Mouse (Mus musculus) heart, embryonic 14.5 days (tissue): Measurements from ENCODE around the gene Bglap. TPM values are rescaled to one million over a fixed set of nuclear protein-coding genes. Genes with fewer than 3 reads are reported as not detected.
A peak's percentile ranks its signal among the peaks of the same experiment; 100 is the strongest.

Experiments
- ATAC-seq: fragments of 200-750 bp; cut with Nextera tagmentation; 2 replicates; pipeline ENCODE4 v1.8.0; 2017; ENCODE audit warnings: low read depth, moderate TSS enrichment; ENCODE audit not compliant: insufficient number of reproducible peaks, insufficient read depth, low FRiP score
- H3K27ac ChIP-seq, 2 experiments: fragments of 200-500 bp in 1 of 2; fragments of 300-500 bp in 1 of 2; sonication (generic) in 1 of 2; replicated peaks in 1 of 2; 2 replicates each; pipeline ENCODE4 v1.5.1; 2012 to 2014; ENCODE audit warnings: low read depth in 2 of 2, low read length in 2 of 2, control low read depth in 1 of 2, mild to moderate bottlenecking in 1 of 2, mixed read lengths in 1 of 2; ENCODE audit not compliant: control insufficient read depth in 1 of 2, insufficient read depth in 1 of 2
- H3K27me3 ChIP-seq: fragments of 300-500 bp; sonication (generic); 2 replicates; pipeline ENCODE4 v1.6.1; 2014; ENCODE audit warnings: mild to moderate bottlenecking, low read length, control low read depth; ENCODE audit not compliant: control insufficient read depth, insufficient read depth
- H3K36me3 ChIP-seq: fragments of 300-500 bp; sonication (generic); 2 replicates; pipeline ENCODE4 v1.6.1; 2014; ENCODE audit warnings: mild to moderate bottlenecking, control low read depth, low read length, mixed read lengths; ENCODE audit not compliant: control insufficient read depth, insufficient read depth
- H3K4me1 ChIP-seq, 2 experiments: fragments of 200-500 bp in 1 of 2; fragments of 300-500 bp in 1 of 2; sonication (generic) in 1 of 2; 2 replicates each; pipeline ENCODE4 v1.6.1; 2012 to 2014; ENCODE audit warnings: low read length in 2 of 2, control low read depth in 1 of 2, mixed read lengths in 1 of 2; ENCODE audit not compliant: control insufficient read depth in 2 of 2, insufficient read depth in 2 of 2
- H3K4me2 ChIP-seq: fragments of 300-500 bp; sonication (generic); 2 replicates; pipeline ENCODE4 v1.6.1; 2014; ENCODE audit warnings: mild to moderate bottlenecking, low read length
- H3K4me3 ChIP-seq, 2 experiments: fragments of 200-500 bp in 1 of 2; fragments of 300-500 bp in 1 of 2; sonication (generic) in 1 of 2; 2 replicates each; pipeline ENCODE4 v1.5.1; 2012 to 2014; ENCODE audit warnings: low read length in 2 of 2, mild to moderate bottlenecking in 2 of 2, control low read depth in 1 of 2, low read depth in 1 of 2, moderate library complexity in 1 of 2; ENCODE audit not compliant: control insufficient read depth in 1 of 2, insufficient read depth in 1 of 2
- H3K9ac ChIP-seq: fragments of 300-500 bp; sonication (generic); 2 replicates; pipeline ENCODE4 v1.6.1; 2014; ENCODE audit warnings: mild to moderate bottlenecking, low read length
- H3K9me3 ChIP-seq: fragments of 300-500 bp; sonication (generic); 2 replicates; pipeline ENCODE4 v1.6.1; 2016; ENCODE audit warnings: low read length, control low read depth; ENCODE audit not compliant: control insufficient read depth
- WGBS: fragments of 180-500 bp; shearing (Covaris S2); extraction: QIAGEN DNeasy Blood & Tissue Kit; methylation state at CpG from one replicate; pipeline ENCODE4 v1.1.7; 2014; 5-methylcytosine and 5-hydroxymethylcytosine counted together
- polyA plus RNA-seq: library from polyadenylated mRNA; unstranded; fragments of >200 nt; fragmentation: Nextera tagmentation; extraction: Ambion mirVana; gene quantifications from 2 replicates; pipeline ENCODE4 v1.2.1, GENCODE M21; 2014

Gene Bglap
- polyA plus RNA-seq, 1 experiment from 2014 or later: not detected

GRCm38 (mm10) chr3:88408953-88409352 is 24.7 kb upstream of the Bglap start:
- WGBS: 51% methylated on average over 5 of the region's 5 CpGs

GRCm38 (mm10) chr3:88407529-88407928 is 23.3 kb upstream of the Bglap start:
- WGBS: 53% methylated on average over 7 of the region's 7 CpGs
- no peaks in the 10 kb centered on the region for H3K9me3 ChIP-seq
- no peaks in the 10 kb centered on the region for H3K27me3 ChIP-seq
- H3K27ac ChIP-seq: no peak overlapping the region
- H3K4me2 ChIP-seq: no peak overlapping the region
- H3K4me1 ChIP-seq: peaks cover 8 to 22% of the 10 kb centered on the region in 2 experiments
- ATAC-seq: no peak
- no peak overlapping the region for H3K9ac ChIP-seq
- H3K36me3 ChIP-seq: peaks cover 31% of the 10 kb centered on the region
- H3K4me3 ChIP-seq: no peak overlapping the region

More at GRCm38 (mm10) chr3:88408953-88409352, 24.7 kb upstream of the Bglap start:
- Histone ChIP-seq H3K27me3 (no peaks in the 10 kb centered on the region), H3K9me3 (no peaks in the 10 kb centered on the region), H3K36me3 (peaks cover 34% of the 10 kb centered on the region), H3K27ac (peak overlapping the region; percentile 99; a peak in 2 of 4 replicates), H3K4me1 (peaks cover 8 to 22% of the 10 kb centered on the region in 2 experiments), H3K9ac (peak overlapping the region; percentile 93), H3K4me3 (peak overlapping the region; percentile 71 to 80), H3K4me2 (peak overlapping the region; percentile 83)
- no peak for ATAC-seq

GRCm38 (mm10) chr3:88407090-88407489 is 22.8 kb upstream of the Bglap start:
- 4% methylated on average over 2 of the region's 2 CpGs for WGBS

GRCm38 (mm10) chr3:88403522-88404230 is 19.4 kb upstream of the Bglap start:
- Histone ChIP-seq H3K4me1 (peaks cover 0 to 10% of the 10 kb centered on the region in 2 experiments; a peak in 2 of 4 replicates), H3K9me3 (no peaks in the 10 kb centered on the region), H3K27ac (no peak overlapping the region), H3K36me3 (peaks cover 30% of the 10 kb centered on the region), H3K4me2 (no peak overlapping the region), H3K27me3 (no peaks in the 10 kb centered on the region), H3K9ac (no peak overlapping the region), H3K4me3 (no peak overlapping the region)
- 91% methylated on average over 10 of the region's 10 CpGs for WGBS
- ATAC-seq: no peak

More at GRCm38 (mm10) chr3:88407090-88407489, 22.8 kb upstream of the Bglap start:
- peaks cover 8 to 22% of the 10 kb centered on the region in 2 experiments for H3K4me1 ChIP-seq
- H3K27ac ChIP-seq: no peak overlapping the region
- ATAC-seq: no peak
- H3K27me3 ChIP-seq: no peaks in the 10 kb centered on the region
- H3K36me3 ChIP-seq: peaks cover 26% of the 10 kb centered on the region
- H3K4me3 ChIP-seq: no peak overlapping the region
- H3K9ac ChIP-seq: no peak overlapping the region
- no peaks in the 10 kb centered on the region for H3K9me3 ChIP-seq
- H3K4me2 ChIP-seq: no peak overlapping the region

GRCm38 (mm10) chr3:88398666-88399065 is 14.4 kb upstream of the Bglap start:
- ATAC-seq: no peak
- H3K27ac ChIP-seq: no peak overlapping the region
- H3K4me3 ChIP-seq: no peak overlapping the region
- peaks cover 57% of the 10 kb centered on the region for H3K36me3 ChIP-seq
- H3K9ac ChIP-seq: no peak overlapping the region
- no peaks in the 10 kb centered on the region for H3K9me3 ChIP-seq
- no peak overlapping the region for H3K4me2 ChIP-seq
- H3K4me1 ChIP-seq: no peaks in the 10 kb centered on the region
- 82% methylated on average over 2 of the region's 2 CpGs for WGBS
- no peaks in the 10 kb centered on the region for H3K27me3 ChIP-seq

- no peak overlapping the region for H3K27ac ChIP-seq
- H3K36me3 ChIP-seq: peaks cover 49% of the 10 kb centered on the region
- 81% methylated on average over 8 of the region's 8 CpGs for WGBS
- no peaks in the 10 kb centered on the region for H3K9me3 ChIP-seq
- ATAC-seq: no peak
- no peak overlapping the region for H3K4me2 ChIP-seq
- H3K4me3 ChIP-seq: no peak overlapping the region
- H3K4me1 ChIP-seq: no peaks in the 10 kb centered on the region
- no peaks in the 10 kb centered on the region for H3K27me3 ChIP-seq
- H3K9ac ChIP-seq: no peak overlapping the region
These were observed 11.5 kb upstream of the Bglap start for GRCm38 (mm10) chr3:88395742-88396141.

GRCm38 (mm10) chr3:88395288-88395687 is 11.0 kb upstream of the Bglap start:
- Histone ChIP-seq H3K9ac (no peak overlapping the region), H3K4me1 (no peaks in the 10 kb centered on the region), H3K36me3 (peaks cover 50% of the 10 kb centered on the region), H3K4me3 (no peak overlapping the region), H3K9me3 (no peaks in the 10 kb centered on the region), H3K27me3 (no peaks in the 10 kb centered on the region), H3K27ac (no peak overlapping the region), H3K4me2 (no peak overlapping the region)
- ATAC-seq: no peak
- WGBS: 93% methylated on average over 6 of the region's 6 CpGs
